Mouse (Mus musculus) spleen, postnatal 14 days (tissue): Measurements from ENCODE around the gene Naa60.
"Not testable (repeated sequence)": the region's sequence is repeated elsewhere in the genome, so short reads cannot be mapped to it uniquely, and the experiment has no call there.

ENCODE experiments used
- DNase-seq, 2 experiments: peaks; one replicate each; pipeline ENCODE4 v3.0.0; 2021 to 2022; ENCODE audit warnings: low spot score in 2 of 2

Gene Naa60

GRCm38 (mm10) chr16:3872216-3873047, at the start of gene Naa60:
TSS of gene Naa60 (plus strand) at chr16:3872375.
- peak; percentile 70 to 73 for DNase-seq

DNA sequence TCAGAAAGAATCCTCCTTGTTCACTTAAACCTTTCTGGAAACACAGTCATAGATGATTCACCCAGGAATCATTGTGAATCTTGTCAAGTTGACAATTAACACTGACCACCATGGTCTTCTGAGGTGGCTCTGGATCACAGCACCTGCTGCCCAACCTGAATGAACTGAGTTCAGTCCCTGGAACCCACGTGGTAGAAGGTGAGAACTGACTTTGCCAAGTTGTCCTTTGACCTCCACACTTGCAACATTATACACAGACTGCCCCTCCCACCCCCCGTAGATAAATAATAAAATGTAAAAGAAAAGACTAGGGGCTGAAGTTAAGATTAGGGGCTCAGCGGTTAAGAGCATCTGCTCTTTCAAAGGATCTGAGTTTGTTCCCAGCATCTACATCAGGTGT, 44.2 kb upstream of the Naa60 start:
- no peak for DNase-seq

DNA sequence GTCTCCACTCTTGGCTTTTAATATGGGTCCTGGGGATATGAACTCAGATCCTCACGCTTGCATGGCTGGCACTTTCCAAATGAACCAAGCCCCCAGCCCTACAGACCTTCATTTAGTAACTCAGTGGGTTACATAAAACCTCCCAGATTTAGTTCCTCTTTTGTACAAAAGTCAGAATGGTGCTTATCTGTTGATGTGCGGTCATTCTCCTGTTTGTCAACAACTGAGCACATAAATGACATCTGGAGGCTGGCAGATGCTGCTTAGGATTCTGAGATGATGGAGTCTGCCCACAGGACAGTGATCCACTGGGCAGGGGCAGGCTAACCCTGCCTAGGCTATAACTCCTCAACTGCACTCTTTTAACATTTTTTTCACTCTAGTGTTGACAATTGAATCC, 42.4 kb upstream of the Naa60 start:
- DNase-seq = no peak

DNA sequence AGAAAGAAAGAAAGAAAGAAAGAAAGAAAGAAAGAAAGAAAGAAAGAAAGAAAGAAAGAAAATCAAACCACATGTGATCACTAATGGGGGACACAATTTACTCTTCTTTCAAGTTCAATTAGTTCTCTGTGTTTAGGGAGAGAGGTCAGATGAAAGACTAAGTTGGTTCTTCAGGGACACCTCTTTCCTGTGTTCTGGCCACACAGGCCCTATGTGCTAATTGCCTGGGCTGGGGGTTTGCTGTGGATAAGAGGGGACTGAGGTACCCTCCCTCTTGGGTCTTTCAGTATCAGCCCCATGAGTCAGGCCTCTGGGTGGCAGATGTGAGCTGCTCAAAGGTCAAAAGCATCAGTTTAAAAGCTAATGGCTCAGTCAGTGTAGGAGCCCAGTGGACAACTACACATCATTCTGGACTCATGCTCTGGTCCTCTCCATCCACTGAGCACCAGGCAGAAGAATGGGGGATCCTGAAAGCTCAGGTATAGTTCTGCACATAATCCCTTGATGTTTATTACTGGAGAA, 41.5 kb upstream of the Naa60 start, which contains the start of gene Olfr15:
Gene Olfr15, plus strand, starts transcription at position 291 of the 522 bp plus-strand sequence.
- DNase-seq = no peak

DNA sequence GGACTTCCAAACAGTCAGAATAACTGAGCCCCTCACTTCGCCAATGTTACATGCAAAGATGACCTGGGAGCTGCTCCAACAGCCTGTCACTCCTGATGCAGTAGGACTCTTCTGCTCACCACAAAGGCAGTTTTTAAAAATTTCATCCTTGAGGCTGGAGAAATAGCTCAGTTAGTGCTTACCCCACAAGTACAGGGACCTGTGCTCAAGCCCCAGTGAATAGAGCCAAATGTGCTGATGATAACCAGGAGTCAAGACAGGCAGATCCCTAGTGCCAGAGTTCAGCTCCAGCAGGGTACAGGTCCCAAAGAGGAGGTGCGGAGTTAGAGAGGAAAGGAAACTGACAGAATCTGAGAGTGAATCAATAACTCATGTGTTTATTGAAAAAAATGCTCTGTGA, 36.7 kb upstream of the Naa60 start:
- no peak for DNase-seq

DNA sequence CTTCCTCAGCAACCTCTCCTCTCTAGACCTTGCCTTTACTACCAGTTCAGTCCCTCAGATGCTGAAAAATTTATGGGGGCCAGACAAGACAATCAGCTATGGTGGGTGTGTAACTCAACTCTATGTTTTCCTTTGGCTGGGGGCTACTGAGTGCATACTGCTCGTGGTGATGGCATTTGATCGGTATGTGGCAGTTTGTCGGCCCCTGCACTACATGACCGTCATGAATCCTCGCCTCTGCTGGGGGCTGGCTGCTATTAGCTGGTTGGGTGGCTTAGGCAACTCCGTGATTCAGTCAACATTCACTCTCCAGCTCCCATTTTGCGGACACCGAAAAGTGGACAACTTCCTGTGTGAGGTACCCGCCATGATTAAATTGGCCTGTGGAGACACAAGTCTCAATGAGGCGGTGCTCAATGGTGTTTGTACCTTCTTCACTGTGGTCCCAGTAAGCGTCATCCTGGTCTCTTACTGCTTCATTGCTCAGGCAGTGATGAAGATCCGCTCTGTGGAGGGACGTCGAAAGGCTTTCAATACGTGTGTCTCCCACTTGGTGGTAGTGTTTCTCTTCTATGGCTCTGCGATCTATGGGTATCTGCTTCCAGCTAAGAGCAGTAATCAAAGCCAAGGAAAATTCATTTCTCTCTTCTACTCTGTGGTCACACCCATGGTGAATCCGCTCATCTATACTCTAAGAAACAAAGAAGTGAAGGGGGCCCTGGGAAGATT, 32.9 kb upstream of the Naa60 start:
- no peak for DNase-seq

DNA sequence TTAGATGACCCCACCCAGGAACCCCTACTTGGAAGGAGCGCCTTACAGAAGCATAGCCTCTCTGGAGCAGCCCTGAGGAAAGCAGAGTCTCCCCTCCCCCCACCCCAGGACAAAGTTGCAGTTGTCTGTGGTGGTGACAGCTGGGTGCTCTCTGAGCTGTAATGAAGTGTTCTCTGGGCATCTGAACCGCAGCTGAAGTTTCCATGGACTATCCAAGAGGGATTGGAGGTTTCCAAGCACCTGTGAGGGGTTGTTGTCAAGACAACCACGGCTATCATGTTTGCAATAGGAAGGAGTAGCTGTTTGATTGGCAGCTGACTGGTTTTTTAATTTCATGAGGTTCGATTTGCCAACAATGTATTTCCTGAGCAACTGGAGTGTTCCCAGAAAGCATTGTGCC, 29.2 kb upstream of the Naa60 start:
- no peak for DNase-seq

GRCm38 (mm10) chr16:3843796-3844195, 28.4 kb upstream of the Naa60 start:
- DNase-seq = no peak

DNA sequence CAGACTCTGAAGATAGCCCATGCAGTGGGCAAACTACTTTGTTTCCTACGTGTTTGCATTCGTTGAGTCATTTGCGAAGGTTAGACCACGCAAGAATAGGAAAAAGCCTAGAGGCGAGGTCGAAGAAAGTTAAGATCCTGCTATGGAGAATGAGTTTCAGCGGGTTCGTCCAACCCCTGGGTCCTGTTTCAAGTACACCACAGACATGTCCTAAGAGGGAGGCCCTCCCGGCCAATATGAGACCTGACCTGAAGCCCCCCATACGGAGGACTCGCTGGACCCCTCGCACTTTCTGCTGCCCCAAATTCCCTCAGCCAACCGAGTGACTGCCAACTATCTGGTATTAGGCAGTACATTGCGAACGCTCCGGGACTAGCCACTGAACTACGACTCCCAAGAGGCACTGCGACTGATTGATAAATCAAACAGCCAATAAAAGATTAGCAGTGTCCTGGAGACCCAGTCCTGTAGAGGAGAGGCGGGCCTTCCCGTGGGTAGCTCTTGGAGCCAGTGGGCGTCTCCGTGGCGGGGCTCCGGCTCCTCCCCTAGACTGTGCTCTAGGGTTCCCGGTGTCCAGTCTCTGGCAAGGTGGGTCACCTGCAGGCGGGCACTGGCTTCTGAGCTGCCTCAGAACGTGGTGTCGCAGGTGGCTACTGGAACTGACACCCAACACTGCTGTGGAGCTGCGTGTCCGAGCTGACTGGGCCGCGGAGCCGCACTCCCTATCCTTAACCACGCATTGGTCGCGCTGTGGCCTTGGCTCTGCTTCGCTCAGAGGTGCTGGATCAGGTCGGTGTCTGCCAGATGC, 25.3 kb upstream of the Naa60 start, which contains the start of gene Zfp174:
Gene Zfp174, plus strand, starts transcription at position 558 of the 808 bp plus-strand sequence.
- peak; percentile 77 to 87 for DNase-seq

DNA sequence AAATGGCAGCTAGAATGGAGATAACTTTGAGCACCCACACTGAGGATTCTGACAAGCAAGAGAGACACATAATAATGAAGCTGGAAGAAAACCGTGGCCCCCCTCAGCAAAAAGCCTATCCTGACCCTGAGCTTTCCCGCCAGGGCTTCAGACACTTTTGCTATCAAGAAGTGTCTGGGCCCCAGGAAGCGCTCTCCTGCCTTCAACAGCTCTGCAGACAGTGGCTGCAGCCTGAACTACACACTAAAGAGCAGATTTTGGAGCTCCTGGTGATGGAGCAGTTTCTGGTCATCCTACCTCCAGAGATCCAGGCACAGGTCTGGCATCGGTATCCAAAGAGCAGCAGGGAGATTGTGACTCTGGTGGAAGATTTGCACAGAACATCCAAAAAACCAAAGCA, 24.3 kb upstream of the Naa60 start:
- no peak for DNase-seq

DNA sequence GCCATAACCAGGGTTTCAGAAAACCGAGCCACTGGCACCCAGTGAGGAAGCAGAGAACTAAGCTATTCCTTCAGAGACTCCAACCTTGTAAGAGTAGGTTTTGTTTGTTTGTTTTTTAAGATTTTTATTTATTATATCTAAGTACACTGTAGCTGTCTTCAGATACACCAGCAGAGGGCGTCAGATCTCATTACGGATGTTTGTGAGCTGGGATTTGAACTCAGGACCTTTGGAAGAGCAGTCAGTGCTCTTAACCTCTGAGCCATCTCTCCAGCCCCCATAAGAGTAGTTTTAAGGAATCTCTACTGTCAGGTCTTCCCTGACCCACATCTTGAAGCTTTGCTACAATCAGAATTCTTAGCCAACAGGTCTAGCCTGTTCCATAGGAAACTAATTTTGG, 23.8 kb upstream of the Naa60 start:
- DNase-seq = no peak

- DNase-seq = not testable (repeated sequence)
Observed at GRCm38 (mm10) chr16:3851301-3851700, 20.9 kb upstream of the Naa60 start.

DNA sequence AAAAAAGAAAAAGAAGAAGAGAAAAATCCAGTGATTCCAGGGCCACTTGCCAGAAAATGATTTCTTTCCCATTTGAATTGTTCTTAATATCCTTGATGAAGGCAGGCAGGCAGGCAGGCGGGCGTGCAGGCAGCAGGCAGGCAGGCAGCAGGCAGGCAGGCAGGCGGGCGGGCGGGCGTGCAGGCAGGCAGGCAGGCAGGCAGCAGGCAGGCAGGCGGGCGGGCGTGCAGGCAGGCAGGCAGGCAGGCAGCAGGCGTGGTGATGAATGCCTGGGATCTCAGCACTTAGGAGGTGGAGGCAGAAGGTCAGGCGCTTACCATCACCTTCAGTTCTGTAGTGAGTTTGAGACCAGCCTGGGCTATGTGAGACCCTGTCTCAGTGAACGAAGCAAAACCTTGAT, 19.6 kb upstream of the Naa60 start:
- no peak for DNase-seq

- DNase-seq = no peak
Observed at GRCm38 (mm10) chr16:3854437-3855182, 17.6 kb upstream of the Naa60 start.

DNA sequence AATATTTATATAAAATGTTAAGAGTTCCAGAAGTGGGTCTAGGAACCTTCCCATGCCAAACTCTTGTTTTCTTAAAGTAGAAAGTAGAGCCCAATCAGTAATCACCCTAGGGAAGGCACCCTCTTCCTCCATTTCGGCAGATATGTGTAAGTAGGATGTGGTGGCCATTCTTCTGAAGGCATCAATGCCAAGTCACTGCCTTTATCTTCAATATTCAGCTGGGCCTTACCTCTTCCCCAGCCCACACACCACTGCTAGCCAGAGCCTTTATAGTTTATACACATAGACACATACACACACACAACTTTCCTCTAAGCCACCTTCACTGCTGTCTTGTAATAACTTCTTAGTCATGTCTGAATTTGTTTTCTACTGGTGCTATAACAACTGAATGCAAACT, 16.4 kb upstream of the Naa60 start:
- no peak for DNase-seq

DNA sequence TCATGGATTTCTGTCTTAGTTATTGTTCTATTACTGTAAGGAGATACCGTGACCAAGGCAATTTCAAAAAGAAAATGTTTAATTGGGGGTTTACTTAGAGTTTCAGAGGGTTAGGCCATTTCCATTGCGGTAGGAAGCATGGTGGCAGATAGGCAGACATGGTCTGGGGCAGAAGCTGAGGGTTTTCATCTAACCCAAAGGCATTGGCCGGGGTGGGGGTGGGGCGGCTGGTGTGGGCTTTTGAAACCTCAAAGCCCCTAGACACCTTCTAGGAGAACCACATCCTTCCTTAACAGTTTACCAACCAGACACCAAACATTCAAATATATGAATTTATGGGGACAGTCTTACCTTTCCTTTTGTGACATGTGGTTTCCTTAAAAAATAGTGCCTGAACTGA, 12.9 kb upstream of the Naa60 start:
- DNase-seq = no peak

- DNase-seq = no peak
Observed at GRCm38 (mm10) chr16:3871815-3872214, 360 bp upstream of the Naa60 start.

DNA sequence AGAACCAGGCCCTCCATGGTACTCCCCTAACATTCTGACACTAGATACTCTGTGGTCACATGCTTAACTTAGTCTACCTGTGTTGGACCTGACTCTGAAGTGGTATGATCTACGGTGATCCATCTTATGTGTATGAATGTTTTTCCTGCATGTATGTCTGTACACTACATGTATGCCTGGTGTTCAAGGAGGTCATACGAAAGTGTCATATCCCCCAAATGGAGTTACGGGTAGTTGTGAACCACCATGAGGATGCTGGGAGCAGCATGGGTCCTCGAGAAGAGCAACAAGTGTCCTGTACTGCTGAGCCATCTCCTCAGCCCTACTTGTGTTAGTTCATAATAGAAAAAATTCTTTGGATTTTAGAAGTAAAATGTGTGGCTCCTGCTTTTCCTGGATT, 4.2 kb downstream of the Naa60 start:
- no peak for DNase-seq

- DNase-seq = peak; percentile 92 to 94
Observed at GRCm38 (mm10) chr16:3884201-3885064, 12.3 kb downstream of the Naa60 start, which contains the start of the genes Zfp597 and Gm20695. TSS of gene Zfp597 (minus strand) at chr16:3884561. TSS of gene Gm20695 (plus strand) at chr16:3884648.

GRCm38 (mm10) chr16:3885065-3885670, 13.0 kb downstream of the Naa60 start:
- DNase-seq = no peak
